Mouse (Mus musculus): ENCODE measurements around the gene Ccdc144b. TPM values are rescaled to one million over a fixed set of nuclear protein-coding genes. Genes with fewer than 3 reads are reported as not detected.

Ccdc144b gene
- not detected in 2 replicates for polyA plus RNA-seq (2012; rRNA removed)

- no peak for DNase-seq (ENCODE audit: low read depth, low spot score)
- WGBS, result 90% methylated on average over 6 of the region's 6 CpGs
These were observed at the start of gene Ccdc144b for GRCm38 (mm10) chr3:36053447-36053846. TSS of gene Ccdc144b (minus strand) at chr3:36053547.

GRCm38 (mm10) chr3:36095371-36095770 lies 42.0 kb upstream of the Ccdc144b start:
- WGBS, result 55% methylated on average over 2 of the region's 2 CpGs
- DNase-seq (ENCODE audit: low read depth, low spot score), result peak; percentile 27

- no peak for DNase-seq (ENCODE audit: low read depth, low spot score)
These were observed 34.2 kb upstream of the Ccdc144b start for GRCm38 (mm10) chr3:36087591-36087990.

GRCm38 (mm10) chr3:36085394-36085793 lies 32.0 kb upstream of the Ccdc144b start:
- no peak for DNase-seq (ENCODE audit: low read depth, low spot score)
- 98% methylated on average over 5 of the region's 5 CpGs for WGBS

More at GRCm38 (mm10) chr3:36087591-36087990, 34.2 kb upstream of the Ccdc144b start:
- WGBS, result 92% methylated on average over 9 of the region's 9 CpGs

GRCm38 (mm10) chr3:36083381-36083780 lies 30.0 kb upstream of the Ccdc144b start:
- 95% methylated on average over 7 of the region's 7 CpGs for WGBS
- no peak for DNase-seq (ENCODE audit: low read depth, low spot score)

GRCm38 (mm10) chr3:36082843-36083242 lies 29.5 kb upstream of the Ccdc144b start:
- WGBS, result 96% methylated on average over 4 of the region's 4 CpGs
- no peak for DNase-seq (ENCODE audit: low read depth, low spot score)

- DNase-seq (ENCODE audit: low read depth, low spot score), result no peak
- 91% methylated on average over 5 of the region's 5 CpGs for WGBS
These were observed 27.4 kb upstream of the Ccdc144b start for GRCm38 (mm10) chr3:36080741-36081140.

- WGBS, result 88% methylated on average over 5 of the region's 5 CpGs
- no peak for DNase-seq (ENCODE audit: low read depth, low spot score)
These were observed 26.5 kb upstream of the Ccdc144b start for GRCm38 (mm10) chr3:36079886-36080285.

- DNase-seq (ENCODE audit: low read depth, low spot score), result no peak
- WGBS, result 94% methylated on average over 3 of the region's 3 CpGs
These were observed 24.0 kb upstream of the Ccdc144b start for GRCm38 (mm10) chr3:36077386-36077785.

GRCm38 (mm10) chr3:36075466-36075865 lies 22.1 kb upstream of the Ccdc144b start:
- DNase-seq (ENCODE audit: low read depth, low spot score), result no peak
- 89% methylated on average over 6 of the region's 6 CpGs for WGBS

GRCm38 (mm10) chr3:36074231-36074630 lies 20.9 kb upstream of the Ccdc144b start:
- no peak for DNase-seq (ENCODE audit: low read depth, low spot score)
- 91% methylated on average over 6 of the region's 6 CpGs for WGBS

- WGBS, result 83% methylated on average over 5 of the region's 5 CpGs
- no peak for DNase-seq (ENCODE audit: low read depth, low spot score)
These were observed 17.7 kb upstream of the Ccdc144b start for GRCm38 (mm10) chr3:36071047-36071446.

GRCm38 (mm10) chr3:36070436-36070835 lies 17.1 kb upstream of the Ccdc144b start:
- no peak for DNase-seq (ENCODE audit: low read depth, low spot score)
- 97% methylated on average over 4 of the region's 4 CpGs for WGBS

GRCm38 (mm10) chr3:36067731-36068130 lies 14.4 kb upstream of the Ccdc144b start:
- WGBS, result 65% methylated on average over 6 of the region's 6 CpGs
- DNase-seq (ENCODE audit: low read depth, low spot score), result no peak

GRCm38 (mm10) chr3:36065843-36066651 lies 12.7 kb upstream of the Ccdc144b start, which contains the start of gene Acad9:
TSS of gene Acad9 (plus strand) at chr3:36065979.
- peak; percentile 97 for DNase-seq (ENCODE audit: low read depth, low spot score)
- under 1% methylated on average over 49 of the region's 49 CpGs for WGBS

- DNase-seq (ENCODE audit: low read depth, low spot score), result no peak
- WGBS, result 86% methylated on average over 2 of the region's 2 CpGs
These were observed 11.8 kb upstream of the Ccdc144b start for GRCm38 (mm10) chr3:36065166-36065565.

GRCm38 (mm10) chr3:36064592-36065061 lies 11.3 kb upstream of the Ccdc144b start:
- no peak for DNase-seq (ENCODE audit: low read depth, low spot score)
- WGBS, result 55% methylated on average over 1 of the region's 1 CpGs

GRCm38 (mm10) chr3:36060096-36060850 lies 6.9 kb upstream of the Ccdc144b start:
- 32% methylated on average over 8 of the region's 8 CpGs for WGBS
- peak; percentile 67 for DNase-seq (ENCODE audit: low read depth, low spot score)

GRCm38 (mm10) chr3:36049106-36049505 lies 4.2 kb downstream of the Ccdc144b start:
- 60% methylated on average over 1 of the region's 1 CpGs for WGBS
- DNase-seq (ENCODE audit: low read depth, low spot score), result no peak

GRCm38 (mm10) chr3:36045086-36045485 lies 8.3 kb downstream of the Ccdc144b start:
- no peak for DNase-seq (ENCODE audit: low read depth, low spot score)
- whole genome bisulfite sequencing, result 70% methylated on average over 4 of the region's 4 CpGs

- DNase-seq (ENCODE audit: low read depth, low spot score), result no peak
These were observed 8.8 kb downstream of the Ccdc144b start for GRCm38 (mm10) chr3:36044520-36044919.
